Mouse (Mus musculus) left cerebral cortex, adult 9 months (tissue): ENCODE measurements around the gene Luzp1.
A peak's percentile ranks its signal among the peaks of the same experiment; 100 is the strongest.

ENCODE experiments used
- DNase-seq, 2 experiments: peaks; one replicate each; pipeline ENCODE4 v3.0.0; 2022; ENCODE audit warnings: low spot score in 2 of 2

The Luzp1 gene

DNA sequence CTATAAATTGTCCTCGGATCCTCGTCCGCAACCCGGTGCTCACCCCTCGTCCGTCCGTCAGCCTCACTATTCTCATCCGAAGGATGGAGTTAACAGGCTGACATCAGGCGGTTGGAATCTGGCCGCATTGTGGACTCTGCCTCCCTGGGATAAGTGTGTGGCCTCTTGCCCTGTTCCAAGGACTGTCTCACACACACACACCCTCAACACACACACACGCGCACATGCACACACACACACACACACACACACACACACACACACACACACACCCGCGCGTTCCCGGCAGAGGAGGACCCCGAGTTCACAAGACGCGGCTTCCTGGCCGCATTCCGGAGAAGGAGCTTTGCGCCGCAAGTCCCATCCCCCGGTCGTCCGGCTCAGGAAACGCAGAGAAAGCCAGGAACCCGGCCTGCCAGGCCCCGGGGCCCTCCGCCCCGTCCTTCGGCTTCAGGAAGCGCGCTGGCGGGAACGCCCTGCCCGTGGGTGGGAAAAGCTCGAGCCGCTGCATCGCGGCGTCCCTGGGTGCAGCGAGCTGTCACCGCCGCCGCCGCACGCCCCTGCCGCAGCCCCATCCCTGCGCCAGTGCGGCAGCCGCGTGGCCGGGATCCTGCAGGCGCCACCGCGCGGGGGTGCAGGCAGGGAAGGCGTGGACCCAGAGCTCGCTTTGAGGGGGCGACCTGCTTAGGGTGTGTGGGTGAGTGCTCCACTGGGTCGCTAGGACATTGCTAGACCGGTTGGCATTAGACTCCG lies 7.3 kb upstream of the Luzp1 start, which contains the start of gene 6030445D17Rik:
Gene 6030445D17Rik, plus strand, starts transcription at position 165 of the 753 bp plus-strand sequence.
- DNase-seq: peak in 1 of 2 experiments; percentile 58

DNA sequence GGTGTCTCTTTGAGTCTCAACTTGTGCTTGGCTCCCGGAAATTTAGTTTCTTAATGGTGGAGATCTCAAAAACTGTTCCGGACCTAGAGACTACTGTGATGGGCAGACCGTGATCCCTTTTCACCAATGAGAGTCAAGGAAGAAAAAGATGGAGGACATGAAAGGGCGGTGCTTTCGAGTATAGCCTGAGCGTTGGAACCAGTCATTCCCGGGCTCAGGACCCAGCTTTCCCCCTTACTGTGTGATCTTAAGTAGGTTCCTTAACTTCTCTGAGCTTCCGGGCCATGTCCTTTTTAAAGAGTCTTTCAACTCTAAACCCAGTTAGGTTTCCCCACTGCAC lies 6.8 kb upstream of the Luzp1 start:
- peak in 1 of 2 experiments; percentile 47 for DNase-seq

- DNase-seq: no peak
Measured at GRCm38 (mm10) chr4:136463436-136463835, 6.1 kb upstream of the Luzp1 start.

DNA sequence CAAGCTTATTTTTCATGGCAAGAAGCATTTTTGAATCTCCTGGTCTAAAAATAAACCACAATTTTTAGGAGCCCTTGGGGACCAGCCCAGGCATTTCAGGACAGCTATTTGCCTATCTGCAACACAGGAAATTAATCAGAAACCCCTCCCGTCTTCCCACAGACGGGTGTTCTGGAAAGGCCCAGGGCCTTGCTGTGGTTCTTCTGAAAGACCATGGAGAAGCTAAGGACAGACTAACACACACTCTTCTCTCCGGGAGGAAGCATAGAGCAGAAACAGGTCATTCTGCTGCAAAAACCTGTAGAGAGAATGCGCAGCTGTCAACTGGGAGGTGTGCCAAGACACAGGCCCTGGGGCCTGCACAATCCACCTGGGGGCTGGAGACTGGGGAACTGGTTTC lies 3.3 kb upstream of the Luzp1 start:
- no peak for DNase-seq

GRCm38 (mm10) chr4:136468553-136469327 lies 821 bp upstream of the Luzp1 start:
- peak; percentile 59 to 86 for DNase-seq

- no peak for DNase-seq
Measured at GRCm38 (mm10) chr4:136469941-136470346, 383 bp downstream of the Luzp1 start.

- peak in 1 of 2 experiments; percentile 23 for DNase-seq
Measured at GRCm38 (mm10) chr4:136470347-136471071, 948 bp downstream of the Luzp1 start.

GRCm38 (mm10) chr4:136476692-136477091 lies 7.1 kb downstream of the Luzp1 start:
- DNase-seq: no peak

- DNase-seq: no peak
Measured at GRCm38 (mm10) chr4:136486549-136486948, 17.0 kb downstream of the Luzp1 start.

DNA sequence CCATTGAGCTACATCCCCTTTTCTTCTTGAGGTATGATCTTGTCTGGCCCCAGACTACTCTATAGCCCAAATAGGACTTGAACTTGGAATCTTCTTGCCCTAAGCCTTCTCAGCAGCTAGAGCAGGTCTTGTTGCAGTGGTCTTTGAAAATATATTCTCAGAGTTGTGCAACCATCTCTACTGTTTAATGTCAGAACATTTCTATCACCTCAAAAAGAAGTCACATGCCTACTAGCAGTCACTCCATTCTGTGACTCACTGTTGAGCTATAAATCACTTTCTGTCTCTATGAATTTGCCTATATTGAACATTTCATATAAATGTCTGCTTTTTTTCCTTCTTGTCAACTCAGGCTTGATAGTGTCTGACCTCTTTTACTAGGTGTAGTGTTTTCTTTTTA lies 26.4 kb downstream of the Luzp1 start:
- DNase-seq: no peak

DNA sequence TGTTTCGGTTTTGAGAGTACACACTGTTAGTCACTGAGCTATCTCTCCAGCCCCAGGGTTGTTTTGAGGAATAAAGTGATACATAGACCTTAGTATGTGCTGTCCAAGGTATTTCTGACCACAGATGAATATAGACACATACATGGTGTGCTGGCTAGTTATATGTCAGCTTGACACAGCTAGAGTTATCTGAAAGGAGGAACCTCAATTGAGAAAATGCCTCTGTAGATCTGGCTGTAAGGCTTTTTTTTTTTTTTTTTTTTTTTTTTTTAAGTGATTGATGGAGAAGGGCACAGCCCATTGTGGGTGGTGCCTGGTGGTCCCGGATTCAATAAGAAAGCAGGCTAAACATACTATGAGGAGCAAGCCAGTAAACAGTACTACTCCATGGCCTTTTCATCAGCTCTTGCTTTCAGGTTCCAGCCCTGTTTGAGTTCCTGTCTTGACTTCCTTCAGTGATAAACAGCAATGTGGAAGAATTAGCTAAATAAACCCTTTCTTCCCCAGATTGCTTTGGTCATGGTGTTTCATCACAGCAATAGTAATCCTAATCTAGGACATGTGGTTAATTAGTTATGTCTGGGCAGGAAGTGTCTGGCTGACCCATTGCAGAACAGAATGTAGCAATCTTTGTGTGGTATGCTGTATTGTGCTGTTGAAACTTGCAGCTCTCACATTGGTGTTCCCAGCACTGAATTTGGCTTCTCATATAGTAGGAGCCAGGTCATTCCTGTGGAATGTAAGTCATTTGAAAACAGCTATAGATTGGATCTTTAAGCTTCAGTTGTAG lies 36.1 kb downstream of the Luzp1 start:
- no peak for DNase-seq

- DNase-seq: no peak
Measured at GRCm38 (mm10) chr4:136509857-136510256, 40.3 kb downstream of the Luzp1 start.

DNA sequence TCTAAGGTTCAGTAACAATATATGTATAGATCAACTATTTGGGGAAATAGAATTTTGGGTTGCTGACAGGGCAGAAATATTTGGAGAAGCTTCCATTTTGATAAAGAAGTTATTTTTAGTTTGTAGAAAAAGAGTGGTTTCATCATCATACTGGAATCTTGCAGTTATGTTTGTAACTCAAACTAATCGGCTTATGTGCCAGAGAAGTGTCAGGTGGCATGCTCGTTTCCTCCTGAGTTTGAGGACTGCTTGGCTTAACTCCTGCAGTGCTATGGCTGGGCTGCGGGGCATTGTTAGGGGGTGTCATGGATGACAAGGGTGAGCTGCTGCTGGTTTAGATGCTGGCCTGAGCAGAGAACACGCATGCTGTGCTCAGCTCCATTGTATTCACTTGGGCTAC lies 42.1 kb downstream of the Luzp1 start:
- no peak for DNase-seq

DNA sequence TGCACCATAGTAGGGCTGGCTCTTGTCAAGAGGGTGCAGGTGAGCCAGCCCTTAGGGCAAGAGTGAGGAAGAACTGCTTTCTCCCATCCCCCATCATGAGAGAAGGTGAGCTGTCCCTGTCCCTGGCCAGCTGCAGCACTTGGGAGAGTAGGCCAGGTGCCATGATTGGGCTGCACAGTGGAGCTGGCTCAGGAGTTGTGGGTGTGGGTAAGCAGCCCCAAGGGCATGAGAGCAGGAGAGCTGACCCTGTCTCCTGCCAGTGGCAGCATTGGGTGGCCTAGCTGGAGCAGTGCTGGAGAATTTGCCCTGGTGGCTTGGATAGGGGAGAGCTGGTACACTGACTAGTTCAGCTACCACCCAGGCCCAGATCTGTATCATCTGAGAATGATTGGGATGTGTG lies 43.3 kb downstream of the Luzp1 start:
- DNase-seq: no peak

DNA sequence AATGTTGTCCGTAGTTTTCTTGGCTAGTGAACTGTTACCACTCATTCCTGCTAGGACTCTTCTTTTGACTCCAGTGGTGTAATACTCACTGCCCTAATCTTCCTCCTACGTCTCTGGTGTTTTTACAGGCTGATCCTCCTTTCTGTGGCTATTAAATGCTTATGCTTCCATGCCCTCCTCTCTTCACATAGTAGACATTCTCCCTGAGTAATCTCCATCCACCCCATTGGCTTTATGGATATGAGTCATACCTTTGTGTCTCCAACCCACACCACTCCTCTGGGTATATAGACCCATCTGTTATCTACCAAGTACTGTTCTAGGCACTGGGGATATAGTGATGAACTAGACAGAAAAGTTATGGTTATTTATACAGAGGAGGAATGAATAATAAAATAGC lies 48.6 kb downstream of the Luzp1 start:
- DNase-seq: peak; percentile 18 to 19

- no peak for DNase-seq
Measured at GRCm38 (mm10) chr4:136518576-136518975, 49.0 kb downstream of the Luzp1 start.

DNA sequence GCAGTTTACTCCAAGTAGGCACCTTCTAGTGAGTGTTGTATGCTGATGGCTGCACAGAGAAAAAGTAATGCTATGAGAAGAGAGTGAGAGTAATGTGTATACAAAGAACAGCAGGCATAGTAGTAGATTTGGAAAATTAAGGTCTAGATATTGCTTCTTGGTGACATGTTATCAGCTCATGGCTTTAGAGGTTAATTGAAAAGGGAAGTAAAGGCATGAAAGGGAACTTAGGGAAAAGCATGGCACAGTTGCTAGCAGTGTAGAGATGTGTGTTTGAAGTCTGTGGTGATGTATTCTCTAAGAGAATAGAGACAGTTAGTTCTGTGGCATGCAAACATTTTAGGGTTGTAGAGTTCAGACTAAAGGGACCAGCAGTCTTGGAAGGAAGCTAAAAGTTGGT lies 50.3 kb downstream of the Luzp1 start:
- DNase-seq: no peak

DNA sequence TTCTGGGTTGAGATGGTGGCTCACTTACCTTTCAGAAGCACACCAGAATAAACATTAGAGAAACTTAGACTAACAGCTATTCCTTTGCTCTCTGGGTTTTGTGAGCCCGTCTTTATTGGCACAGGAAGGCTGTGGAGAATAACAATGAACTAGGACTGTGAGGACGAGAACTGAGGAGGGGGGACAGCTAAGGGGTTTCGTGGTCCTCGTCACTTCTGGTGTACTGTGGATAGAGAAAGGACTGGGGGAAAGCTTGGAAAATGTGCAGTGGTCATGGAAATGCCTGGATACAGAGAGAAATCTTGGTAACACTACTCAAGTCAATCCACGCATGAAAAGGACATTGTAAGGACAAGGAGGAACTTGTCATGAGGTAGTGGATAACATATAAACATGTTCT lies 52.3 kb downstream of the Luzp1 start:
- DNase-seq: no peak

- no peak for DNase-seq
Measured at GRCm38 (mm10) chr4:136524309-136524708, 54.7 kb downstream of the Luzp1 start.

DNA sequence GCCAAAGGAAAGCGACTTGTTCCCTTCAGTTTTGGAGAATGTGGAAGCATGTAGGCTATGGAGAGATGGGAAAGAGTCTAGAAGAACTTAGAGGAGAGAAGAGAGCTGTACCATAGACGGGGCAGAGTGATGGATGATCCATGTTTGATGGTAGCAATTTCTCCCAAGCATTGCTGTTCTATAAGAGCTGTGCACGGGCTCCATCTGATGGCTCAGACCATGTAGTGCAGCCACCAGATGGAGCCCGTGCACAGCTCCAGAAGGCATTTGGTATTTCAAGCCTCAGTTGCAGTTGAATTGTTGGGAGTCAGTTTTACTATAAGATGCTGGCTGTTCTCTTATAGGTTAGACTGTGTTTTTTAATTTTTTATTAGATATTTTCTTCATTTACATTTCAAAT lies 56.9 kb downstream of the Luzp1 start:
- DNase-seq: peak in 1 of 2 experiments; percentile 51

DNA sequence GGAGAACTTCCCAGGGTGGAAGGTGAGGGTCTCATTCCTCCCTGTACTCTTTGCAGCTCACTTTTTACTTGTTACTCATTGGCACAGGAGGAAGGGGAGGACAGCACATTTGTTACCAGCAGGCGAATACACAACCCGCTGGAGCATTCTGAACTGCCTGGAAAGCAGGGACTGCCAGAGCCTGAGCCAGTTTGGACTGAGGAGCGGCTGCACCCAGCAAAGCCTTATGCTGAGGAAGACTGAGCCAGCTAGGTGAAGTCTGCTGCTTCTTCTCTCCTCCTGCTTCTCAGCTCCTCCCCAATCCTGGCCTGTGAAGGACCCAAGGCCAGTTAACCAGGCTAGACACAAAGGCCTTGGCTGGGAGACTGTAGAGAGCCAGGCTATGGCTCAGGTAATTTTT lies 75.6 kb downstream of the Luzp1 start:
- no peak for DNase-seq
